Mouse (Mus musculus) WW6 (cell line): ENCODE measurements at regions not wholly inside any gene's neighbourhood (a gene's known extent, or its start where the extent isn't known, plus 50 kb on each side); places are given as distances from the start of the nearest gene placed in this dataset.

ENCODE experiments used
- DNase-seq: peaks from one replicate; pipeline ENCODE4 v3.0.0-alpha.2; 2013; ENCODE audit warnings: low read depth, low spot score

- DNase-seq, result no peak
Measured at GRCm38 (mm10) chr1:92731353-92732282, 83.0 kb upstream of the Otos start.

DNA sequence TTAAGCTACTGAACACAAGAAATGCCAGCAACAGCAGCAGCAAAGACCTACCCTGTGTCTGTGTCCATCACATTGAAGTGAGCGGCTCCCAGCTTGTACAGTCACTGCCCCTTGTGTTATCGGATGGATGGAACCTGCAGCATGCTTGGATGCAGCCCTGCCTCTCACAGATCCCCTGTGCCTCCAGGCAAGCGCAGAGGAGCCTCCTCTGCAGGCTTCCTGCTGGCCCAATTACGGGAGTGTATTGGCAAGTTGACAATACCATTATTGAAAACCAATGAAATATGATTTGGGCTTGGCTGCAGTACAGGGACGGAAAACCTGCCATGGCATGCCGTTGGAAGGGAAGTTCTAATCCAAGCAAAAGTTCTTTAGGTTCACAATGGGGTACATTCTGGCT lies 81.9 kb upstream of the Otos start:
- DNase-seq, result no peak

DNA sequence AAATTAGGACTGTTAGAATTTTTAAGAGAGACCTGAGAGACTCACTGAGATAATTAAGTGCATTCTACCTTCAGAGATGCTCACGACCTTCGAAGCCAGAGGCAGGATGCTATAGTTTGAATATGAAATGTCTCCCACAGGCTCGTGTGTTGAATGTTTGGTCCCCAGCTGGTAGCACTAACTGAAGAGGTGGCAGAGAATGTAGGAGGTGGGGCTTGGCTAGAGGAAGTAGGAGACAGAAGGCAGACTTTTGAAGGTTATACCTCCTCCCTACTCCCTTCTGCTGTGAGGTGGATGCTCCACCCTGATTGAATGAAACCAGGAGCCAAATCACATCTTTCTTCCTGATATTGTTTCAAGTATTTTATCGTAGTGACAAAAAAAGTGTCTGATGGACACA lies 79.3 kb upstream of the Otos start:
- DNase-seq, result no peak

DNA sequence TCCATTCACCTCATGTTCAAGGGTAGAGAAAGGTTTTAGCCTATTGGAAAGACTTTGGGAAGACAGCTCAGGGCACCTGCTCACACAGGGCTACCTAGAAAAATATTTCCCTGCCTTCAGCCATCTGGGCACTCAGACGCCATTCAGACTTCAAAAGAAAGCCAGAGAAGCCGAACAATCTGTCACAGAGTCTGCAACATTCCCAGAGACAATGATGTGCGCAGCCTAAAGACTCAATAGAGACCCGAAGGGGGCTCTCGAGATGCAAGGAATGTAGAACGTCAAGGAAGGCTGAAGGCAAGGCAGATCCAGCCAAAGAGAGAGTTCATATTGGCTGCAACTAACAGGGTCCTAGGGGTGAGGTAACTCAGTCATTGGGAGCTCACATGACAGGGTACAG lies 78.7 kb upstream of the Otos start:
- no peak for DNase-seq

DNA sequence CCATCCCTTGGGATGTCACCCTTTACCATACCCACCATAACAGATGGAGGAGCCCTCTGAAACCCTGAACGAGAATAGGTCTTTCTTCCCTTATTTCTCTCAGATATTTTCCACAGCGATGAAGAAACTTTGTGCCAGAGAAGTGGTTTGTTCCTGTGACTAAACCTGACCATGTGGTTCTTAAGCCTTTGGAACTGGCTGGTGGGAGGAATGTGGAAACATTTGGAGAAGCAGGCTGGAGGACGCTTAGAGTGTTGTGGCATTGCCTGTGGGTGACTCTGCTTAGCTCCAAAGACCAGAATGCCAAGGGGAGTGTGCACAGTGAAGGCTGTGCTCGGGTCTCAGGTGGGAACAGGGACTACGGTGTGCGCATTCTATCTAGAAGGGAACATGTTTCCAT lies 77.7 kb upstream of the Otos start:
- DNase-seq, result no peak

GRCm38 (mm10) chr1:92724135-92724534 lies 75.5 kb upstream of the Otos start:
- no peak for DNase-seq

DNA sequence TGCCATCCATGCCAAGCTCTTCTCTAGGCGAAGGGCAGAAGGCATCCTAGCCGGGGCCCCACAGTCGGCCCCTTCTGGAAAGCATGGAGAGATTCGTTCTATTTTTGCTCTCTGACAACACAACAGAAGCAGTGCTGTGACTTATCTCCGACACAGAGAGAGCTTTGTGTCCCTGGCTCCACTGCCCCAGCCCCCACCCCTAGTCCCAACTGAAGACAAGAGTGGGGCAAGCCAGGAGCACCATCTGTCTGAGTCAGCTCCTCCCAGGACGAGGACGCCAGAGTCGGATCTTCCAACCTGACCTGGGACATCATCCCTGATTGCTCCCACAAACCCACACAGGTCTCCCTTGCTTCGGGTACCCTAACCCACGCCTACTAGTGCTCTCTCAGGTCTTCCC lies 71.9 kb upstream of the Otos start:
- no peak for DNase-seq

GRCm38 (mm10) chr1:92719864-92720263 lies 71.2 kb upstream of the Otos start:
- no peak for DNase-seq

DNA sequence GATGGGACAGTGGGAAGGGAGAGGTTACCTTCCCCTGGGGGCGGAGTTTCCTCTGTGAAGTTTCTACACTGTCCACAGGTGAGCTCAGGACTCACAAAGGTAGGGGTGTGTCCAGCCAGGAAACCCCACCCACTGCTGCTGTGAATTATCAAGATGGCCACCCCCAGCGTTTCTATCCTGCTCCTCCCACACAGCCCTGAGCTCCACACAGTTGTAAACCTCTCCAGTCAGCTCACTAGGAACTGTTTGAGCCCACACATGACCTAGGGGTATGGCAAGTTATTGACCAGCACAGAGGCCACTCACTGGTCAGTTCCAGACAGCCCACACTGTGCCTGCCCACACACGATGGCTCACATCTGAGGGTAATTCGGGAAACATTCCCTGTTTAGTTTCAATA lies 69.5 kb upstream of the Otos start:
- no peak for DNase-seq

DNA sequence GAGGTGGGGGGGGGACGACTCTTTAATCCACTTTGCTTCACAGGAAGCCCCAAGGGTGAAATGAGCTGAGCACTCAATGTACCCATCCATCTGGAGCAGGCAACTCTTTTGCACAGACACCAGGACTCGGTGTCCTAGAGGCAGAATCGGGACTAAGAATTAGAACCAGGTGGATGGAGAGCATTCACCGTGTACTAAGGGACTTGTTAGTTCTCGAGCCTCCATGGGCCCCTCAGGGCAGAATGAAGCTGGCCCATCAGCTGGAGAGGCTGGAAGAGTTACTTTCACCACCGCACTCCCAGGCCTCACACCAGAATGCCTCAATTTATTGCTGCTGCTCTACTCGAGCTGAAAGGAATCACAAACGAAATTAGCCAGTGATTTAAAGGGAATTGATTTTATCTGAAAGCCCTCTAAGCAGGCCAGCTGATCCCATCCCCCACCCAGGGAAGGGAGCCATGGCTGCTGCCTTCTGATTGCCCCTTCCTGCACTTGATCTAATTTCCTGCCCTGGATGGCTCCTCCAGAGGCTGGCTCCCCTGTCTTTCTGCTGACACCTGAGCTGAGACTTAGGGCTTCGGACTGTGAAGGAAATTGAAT lies 66.2 kb upstream of the Otos start:
- no peak for DNase-seq

DNA sequence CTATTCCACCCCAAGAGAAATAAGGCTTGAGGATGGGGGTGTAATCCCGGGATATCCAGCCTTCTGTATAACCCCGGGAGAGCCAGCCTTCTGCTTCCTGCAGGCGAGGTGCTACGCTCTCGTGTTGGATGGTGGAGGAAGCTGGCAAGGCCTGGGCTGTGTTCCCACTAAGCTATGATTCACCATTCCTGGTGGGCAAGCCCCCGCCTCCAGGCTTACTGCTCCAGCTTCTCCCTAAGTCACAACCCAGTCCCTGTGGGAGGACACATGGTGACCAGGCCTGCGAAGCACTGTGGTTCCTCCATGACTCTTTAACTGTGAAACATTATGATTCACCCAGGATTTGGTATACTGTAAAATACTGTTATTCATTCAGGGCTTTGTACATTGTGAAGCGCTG lies 63.7 kb upstream of the Otos start:
- DNase-seq, result no peak

GRCm38 (mm10) chr1:92710321-92710839 lies 61.7 kb upstream of the Otos start:
- DNase-seq, result no peak

- DNase-seq, result no peak
Measured at GRCm38 (mm10) chr1:92709190-92709850, 60.7 kb upstream of the Otos start.

- DNase-seq, result no peak
Measured at GRCm38 (mm10) chr1:92707917-92708897, 59.6 kb upstream of the Otos start.

GRCm38 (mm10) chr1:92707441-92707840 lies 58.8 kb upstream of the Otos start:
- no peak for DNase-seq

GRCm38 (mm10) chr1:92703903-92704302 lies 55.3 kb upstream of the Otos start:
- no peak for DNase-seq

DNA sequence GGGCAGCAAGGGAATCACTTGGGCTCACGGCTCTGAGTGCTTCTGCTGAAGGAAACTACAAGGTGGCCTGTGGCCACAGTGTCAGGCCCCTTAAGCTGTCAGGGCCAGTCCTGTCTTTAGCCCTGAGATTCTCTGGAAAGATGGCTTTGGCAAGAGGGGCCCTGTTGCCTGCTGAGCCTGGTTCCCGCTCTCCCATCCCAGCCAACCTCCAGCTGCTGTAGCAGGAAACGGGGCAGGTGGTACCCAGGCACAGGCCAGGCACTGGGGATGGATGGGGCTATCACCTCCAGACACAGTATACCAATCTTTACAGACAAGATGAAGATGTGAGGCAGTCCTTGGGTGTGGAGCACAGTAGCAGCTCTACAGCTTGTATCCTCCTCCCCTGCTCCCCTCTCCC lies 54.6 kb upstream of the Otos start:
- no peak for DNase-seq

DNA sequence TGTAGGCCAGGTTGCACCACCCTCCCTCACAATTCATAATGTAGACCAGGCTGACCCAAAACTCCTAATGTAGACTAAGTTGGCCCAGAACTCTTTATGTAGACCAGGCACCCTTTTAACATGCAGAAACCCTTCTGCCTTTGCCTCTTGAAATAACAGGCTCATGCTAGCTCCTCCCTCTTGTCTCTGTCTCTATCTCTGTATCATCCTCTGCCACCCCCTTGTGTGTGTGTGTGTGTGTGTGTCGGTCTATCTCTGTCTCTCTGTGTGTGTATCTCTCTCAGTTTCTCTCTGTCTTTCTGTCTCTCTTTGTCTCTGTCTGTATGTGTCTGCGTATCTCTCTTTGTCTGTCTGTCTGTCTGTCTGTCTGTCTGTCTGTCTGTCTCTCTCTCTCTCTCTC lies 51.5 kb upstream of the Otos start:
- DNase-seq, result no peak

GRCm38 (mm10) chr1:92699697-92700096 lies 51.1 kb upstream of the Otos start:
- no peak for DNase-seq

DNA sequence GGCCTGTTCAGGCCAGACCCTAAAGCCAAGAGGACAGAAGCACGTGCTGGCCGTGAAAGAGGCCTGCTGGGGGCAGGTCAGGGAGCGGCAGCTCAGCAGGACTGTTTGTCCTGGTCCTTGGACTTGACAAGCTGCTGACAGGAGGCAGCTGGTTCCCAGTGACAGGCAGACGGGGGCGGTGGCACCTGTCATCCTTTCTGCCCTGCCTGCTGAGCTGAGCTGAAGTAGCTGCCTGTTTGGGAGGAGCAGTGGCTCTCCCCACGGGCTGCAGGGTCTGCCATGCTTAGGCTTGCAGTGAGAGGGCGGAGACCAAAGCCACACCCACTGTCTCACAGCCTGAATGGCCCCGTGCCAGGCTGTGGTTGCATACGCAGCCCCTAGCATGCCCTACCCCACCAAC lies 50.4 kb upstream of the Otos start:
- DNase-seq, result no peak

- no peak for DNase-seq
Measured at GRCm38 (mm10) chr1:92698541-92698940, 49.9 kb upstream of the Otos start.
